Mouse (Mus musculus) leukemia stem cell, adult 10-12 weeks (primary cell): ENCODE results near the gene Grb14. TPM values are rescaled to one million over a fixed set of nuclear protein-coding genes. Genes with fewer than 3 reads are reported as not detected.

ENCODE experiments used
- polyA plus RNA-seq: library from polyadenylated mRNA; stranded (reverse); fragments of >175 nt; gene quantifications from 2 replicates; pipeline ENCODE4 v1.2.3, GENCODE M21; 2012; ENCODE audit warnings: low replicate concordance

Grb14 gene
- polyA plus RNA-seq, result 0.08 TPM in 1 of 2 replicates, not detected in the other

GRCm38 (mm10) chr2:65024887-65025286 lies at the start of gene Grb14:
Grb14 (minus strand) TSS chr2:65024987.

Other genes starting within 250 kb of the Grb14 start
- 3.2 and 5.2 TPM in 2 replicates for gene Cobll1, start 214.4 kb upstream of the Grb14 start, polyA plus RNA-seq